ENCODE assay signal across 12 mouse cellular contexts in the genomic region with DNA sequence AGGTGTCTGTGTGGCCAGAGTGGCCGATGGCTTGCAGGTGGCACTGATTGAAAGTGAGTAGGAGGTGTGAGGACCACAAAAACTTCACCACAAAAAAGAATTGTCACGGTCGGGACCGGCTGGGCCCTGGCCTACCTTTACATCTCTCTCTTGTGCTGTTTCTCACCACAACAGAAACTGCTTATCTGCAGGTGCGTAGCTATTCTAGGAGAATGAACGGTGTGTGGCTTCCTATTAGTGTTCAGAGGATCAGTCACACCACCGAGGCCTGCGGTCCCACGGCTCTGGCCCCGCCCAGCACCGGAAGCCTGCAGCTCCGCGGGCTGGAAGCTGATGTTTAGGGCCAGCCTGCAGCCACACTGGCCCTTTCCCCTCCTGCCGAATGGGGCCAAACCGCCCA. TPM values are rescaled to one million over a fixed set of nuclear protein-coding genes. Genes with fewer than 3 reads are reported as not detected.
A peak's percentile ranks its signal among the peaks of the same experiment; 100 is the strongest.
DNase-seq lines count a peak whose midpoint lies in the region; ATAC-seq and TF ChIP-seq lines count a peak whose summit lies in the region.
"Had no signal": no experiment of that assay in that cellular context is flagged by ENCODE, and none has a peak within 500 bp of the region (broad histone marks: within the 10 kb centered on the region; RNA-seq: fewer than 3 reads in every experiment).

No protein-coding gene starts in this region.

- H3K9ac ChIP-seq in ES-Bruce4 (ENCODE audit: low read depth, poor library complexity, severe bottlenecking): no peak overlapping the region
- H3K9ac ChIP-seq in liver, embryonic 11.5 days (ENCODE audit: low read depth, low read length): no peak overlapping the region; the same call in 1 of the 2 replicates
- H3K9ac ChIP-seq in hindbrain, embryonic 11.5 days (ENCODE audit: low read depth, low read length): no peak overlapping the region
- H3K9ac ChIP-seq: embryonic facial prominence, embryonic 12.5 days; limb, embryonic 12.5 days had no signal

- TF ChIP-seq CTCF in ES-Bruce4 (IDR thresholded peaks at IDR 0.05; ENCODE audit: low read depth, low read length): no peak

- 40% methylated on average over 15 of the region's 15 CpGs for WGBS in liver, embryonic 11.5 days
- WGBS in hindbrain, embryonic 11.5 days: 71% methylated on average over 15 of the region's 15 CpGs

- TF ChIP-seq EP300 in ES-Bruce4 (IDR thresholded peaks at IDR 0.05; ENCODE audit: insufficient read depth, low read depth, low read length): no peak

- ATAC-seq in liver, embryonic 11.5 days (replicated peaks; ENCODE audit: low FRiP score): peak; percentile 41; the same call in 1 of the 2 replicates
- no peak for ATAC-seq in hindbrain, embryonic 11.5 days (ENCODE audit: low FRiP score)

- H3K27me3 ChIP-seq in ES-Bruce4 (ENCODE audit: control insufficient read depth, insufficient read depth, low read length, poor library complexity, severe bottlenecking): no peaks in the 10 kb centered on the region
- H3K27me3 ChIP-seq in liver, embryonic 11.5 days (replicated peaks; ENCODE audit: control insufficient read depth, insufficient read depth, low read length): no peaks in the 10 kb centered on the region
- H3K27me3 ChIP-seq in hindbrain, embryonic 11.5 days (ENCODE audit: control insufficient read depth, insufficient read depth, low read length): no peaks in the 10 kb centered on the region
- H3K27me3 ChIP-seq: embryonic facial prominence, embryonic 12.5 days had no signal

- peak overlapping the region; percentile 11; the same call in 1 of the 2 replicates for H3K4me3 ChIP-seq in ES-Bruce4 (ENCODE audit: low read depth, low read length)
- H3K4me3 ChIP-seq in liver, embryonic 11.5 days (ENCODE audit: low read depth, low read length): no peak overlapping the region
- no peak overlapping the region for H3K4me3 ChIP-seq in hindbrain, embryonic 11.5 days (ENCODE audit: low read depth, low read length)
- H3K4me3 ChIP-seq: embryonic facial prominence, embryonic 12.5 days; hindbrain, embryonic 10.5 days; limb, embryonic 12.5 days had no signal

- peaks cover 2% of the 10 kb centered on the region for H3K4me1 ChIP-seq in ES-Bruce4 (ENCODE audit: control insufficient read depth, insufficient read depth, low read length)
- no peaks in the 10 kb centered on the region for H3K4me1 ChIP-seq in liver, embryonic 11.5 days (replicated peaks; ENCODE audit: control insufficient read depth, insufficient read depth, low read length)
- H3K4me1 ChIP-seq in hindbrain, embryonic 11.5 days (replicated peaks; ENCODE audit: control insufficient read depth, insufficient read depth, low read length): no peaks in the 10 kb centered on the region
- H3K4me1 ChIP-seq: embryonic facial prominence, embryonic 12.5 days; hindbrain, embryonic 10.5 days; limb, embryonic 12.5 days had no signal

- no peak overlapping the region for H3K27ac ChIP-seq in ES-Bruce4 (ENCODE audit: insufficient read depth, low read length)
- no peak overlapping the region for H3K27ac ChIP-seq in liver, embryonic 11.5 days (ENCODE audit: low read depth, low read length)
- H3K27ac ChIP-seq in hindbrain, embryonic 11.5 days (ENCODE audit: low read depth, low read length): no peak overlapping the region
- H3K27ac ChIP-seq: embryonic facial prominence, embryonic 12.5 days; hindbrain, embryonic 10.5 days; limb, embryonic 12.5 days had no signal

- no peaks in the 10 kb centered on the region for H3K9me3 ChIP-seq in ES-Bruce4 (replicated peaks; ENCODE audit: control insufficient read depth, insufficient read depth, low read length, poor library complexity, severe bottlenecking)
- H3K9me3 ChIP-seq in liver, embryonic 11.5 days (ENCODE audit: control insufficient read depth, low read length): no peaks in the 10 kb centered on the region
- no peaks in the 10 kb centered on the region for H3K9me3 ChIP-seq in hindbrain, embryonic 11.5 days (ENCODE audit: control insufficient read depth, low read length)
- H3K9me3 ChIP-seq: embryonic facial prominence, embryonic 12.5 days; hindbrain, embryonic 10.5 days; limb, embryonic 12.5 days had no signal

- no peaks in the 10 kb centered on the region for H3K36me3 ChIP-seq in ES-Bruce4 (ENCODE audit: control insufficient read depth, insufficient read depth, low read length, poor library complexity, severe bottlenecking)
- no peaks in the 10 kb centered on the region for H3K36me3 ChIP-seq in liver, embryonic 11.5 days (ENCODE audit: control insufficient read depth, insufficient read depth, low read length)
- no peaks in the 10 kb centered on the region for H3K36me3 ChIP-seq in hindbrain, embryonic 11.5 days (ENCODE audit: control insufficient read depth, insufficient read depth, low read length)
- H3K36me3 ChIP-seq: embryonic facial prominence, embryonic 12.5 days; limb, embryonic 12.5 days had no signal

- peak overlapping the region; percentile 39 for H3K4me2 ChIP-seq in liver, embryonic 11.5 days
- H3K4me2 ChIP-seq in hindbrain, embryonic 11.5 days (replicated peaks; ENCODE audit: low read depth, low read length): no peak overlapping the region
- H3K4me2 ChIP-seq: embryonic facial prominence, embryonic 12.5 days; limb, embryonic 12.5 days had no signal

- TF ChIP-seq POLR2A in ES-Bruce4 (IDR thresholded peaks at IDR 0.05; ENCODE audit: insufficient read depth, low read length): no peak

- DNase-seq in A20 (ENCODE audit: low read depth, low spot score): peak; percentile 98
- DNase-seq in liver, embryonic 11.5 days (ENCODE audit: low spot score): no peak
- DNase-seq in natural killer cell, adult 2 months (ENCODE audit: low spot score in 2 of 2): peak; percentile 74 to 81
- DNase-seq in hindbrain, embryonic 11.5 days (ENCODE audit: low spot score): no peak
- DNase-seq in urinary bladder, adult 18-20 months (ENCODE audit: low spot score in 2 of 2): no peak
- no peak for DNase-seq in cerebellum, postnatal 36 days
- no peak for DNase-seq in Muller cell, postnatal 12 days (ENCODE audit: inconsistent ontology term)

RNA-seq across cellular contexts. Expression of a gene that starts 27.1 kb away (rescaled TPM):
- polyA plus RNA-seq in ES-Bruce4 (2011; ENCODE audit: insufficient read depth, insufficient read length, low read depth, missing spikeins): not detected in 2 replicates
- not detected in 2 replicates for polyA plus RNA-seq in liver, embryonic 11.5 days (2014; fragmentation: Nextera tagmentation; extraction: Ambion mirVana)
- polyA plus RNA-seq in hindbrain, embryonic 11.5 days (2014; fragmentation: Nextera tagmentation; extraction: Ambion mirVana): not detected in 2 replicates
- polyA plus RNA-seq: embryonic facial prominence, embryonic 12.5 days; hindbrain, embryonic 10.5 days; limb, embryonic 12.5 days; neural tube, embryonic 14.5 days had no signal

RNA-seq across cellular contexts. Expression of a gene that starts 41.2 kb away (rescaled TPM):
- polyA plus RNA-seq in ES-Bruce4 (2011; ENCODE audit: insufficient read depth, insufficient read length, low read depth, missing spikeins): 165 and 176 TPM in 2 replicates
- 8.4 and 10.2 TPM in 2 replicates for polyA plus RNA-seq in liver, embryonic 11.5 days (2014; fragmentation: Nextera tagmentation; extraction: Ambion mirVana)
- polyA plus RNA-seq in hindbrain, embryonic 11.5 days (2014; fragmentation: Nextera tagmentation; extraction: Ambion mirVana): 16.0 and 32.7 TPM in 2 replicates

Comparison
In these comparisons a context has a peak if more than half of its experiments do, and no peak if none do; other contexts are left out.
1. DNase-seq: peak in A20 (single experiment) and natural killer cell, adult 2 months (2 of 2); none in liver, embryonic 11.5 days (single experiment), hindbrain, embryonic 11.5 days (single experiment), urinary bladder, adult 18-20 months (0 of 2), cerebellum, postnatal 36 days (0 of 2) and Muller cell, postnatal 12 days (single experiment).